Mouse (Mus musculus): Measurements from ENCODE around the gene Cep89. TPM values are rescaled to one million over a fixed set of nuclear protein-coding genes. Genes with fewer than 3 reads are reported as not detected.

Gene Cep89
- total and polyA plus RNA-seq, 3 experiments: 11.6 to 19.8 (median 15.4) TPM

GRCm38 (mm10) chr7:35485126-35485525 is 88.3 kb downstream of the Cep89 start:
- DNase-seq: no peak

GRCm38 (mm10) chr7:35486553-35486952 is 89.7 kb downstream of the Cep89 start:
- no peak for DNase-seq

Other genes with a start within 250 kb of the Cep89 start
- gene Slc7a10, start 210.7 kb upstream of the Cep89 start, total RNA-seq (2021): 10 to 100 TPM in 1 of 2 experiments, 1 to 10 TPM in 1; 6.4 to 28.1 TPM
- 26.6 and 40.9 TPM in 2 replicates for gene Slc7a10, start 210.7 kb upstream of the Cep89 start, polyA plus RNA-seq (2012; rRNA removed)
- 10 to 100 TPM; 14.9 to 22.7 TPM for gene Lrp3, start 181.5 kb upstream of the Cep89 start, total RNA-seq (2021)
- gene Lrp3, start 181.5 kb upstream of the Cep89 start, polyA plus RNA-seq (2012; rRNA removed): 38.8 and 42.9 TPM in 2 replicates
- gene Gpatch1, start 78.6 kb upstream of the Cep89 start, total RNA-seq (2021): 10 to 100 TPM; 16.9 to 17.2 TPM
- gene Gpatch1, start 78.6 kb upstream of the Cep89 start, polyA plus RNA-seq (2012; rRNA removed): 1.8 and 2.9 TPM in 2 replicates
- gene Rhpn2, start 62.9 kb upstream of the Cep89 start, total RNA-seq (2021): 1 to 10 TPM; 1.6 to 4.6 TPM
- gene Rhpn2, start 62.9 kb upstream of the Cep89 start, polyA plus RNA-seq (2012; rRNA removed): 0.51 and 1.3 TPM in 2 replicates
- 1 to 10 TPM; 8.4 to 8.7 TPM for gene Faap24, start 199 bp upstream of the Cep89 start, total RNA-seq (2021)
- 3.4 and 4.3 TPM in 2 replicates for gene Faap24, start 199 bp upstream of the Cep89 start, polyA plus RNA-seq (2012; rRNA removed)
- not detected for gene Slc7a9, start 51.8 kb downstream of the Cep89 start, total RNA-seq (2021)
- gene Slc7a9, start 51.8 kb downstream of the Cep89 start, polyA plus RNA-seq (2012; rRNA removed): 0.06 TPM in 1 of 2 replicates, not detected in the other
- gene Tdrd12, start 140.7 kb downstream of the Cep89 start, total RNA-seq (2021): under 1 TPM in 1 of 2 experiments, not detected in 1; 0.23 TPM
- not detected in 2 replicates for gene Tdrd12, start 140.7 kb downstream of the Cep89 start, polyA plus RNA-seq (2012; rRNA removed)
- gene Nudt19, start 159.3 kb downstream of the Cep89 start, total RNA-seq (2021): 10 to 100 TPM; 53.1 to 53.5 TPM
- gene Nudt19, start 159.3 kb downstream of the Cep89 start, polyA plus RNA-seq (2012; rRNA removed): 112 and 122 TPM in 2 replicates
- under 1 TPM; 0.17 to 0.21 TPM for gene Rgs9bp, start 188.5 kb downstream of the Cep89 start, total RNA-seq (2021)
- 0.04 and 0.07 TPM in 2 replicates for gene Rgs9bp, start 188.5 kb downstream of the Cep89 start, polyA plus RNA-seq (2012; rRNA removed)
- 10 to 100 TPM; 27.7 to 30.4 TPM for gene Ankrd27, start 189.2 kb downstream of the Cep89 start, total RNA-seq (2021)
- gene Ankrd27, start 189.2 kb downstream of the Cep89 start, polyA plus RNA-seq (2012; rRNA removed): 14.5 and 19.9 TPM in 2 replicates